Mouse (Mus musculus): ENCODE results near the gene 1700003H04Rik. TPM values are rescaled to one million over a fixed set of nuclear protein-coding genes. Genes with fewer than 3 reads are reported as not detected.

The 1700003H04Rik gene
- not detected in 2 replicates for polyA plus RNA-seq (2016; fragmentation: Nextera tagmentation; extraction: Ambion mirVana)

DNA sequence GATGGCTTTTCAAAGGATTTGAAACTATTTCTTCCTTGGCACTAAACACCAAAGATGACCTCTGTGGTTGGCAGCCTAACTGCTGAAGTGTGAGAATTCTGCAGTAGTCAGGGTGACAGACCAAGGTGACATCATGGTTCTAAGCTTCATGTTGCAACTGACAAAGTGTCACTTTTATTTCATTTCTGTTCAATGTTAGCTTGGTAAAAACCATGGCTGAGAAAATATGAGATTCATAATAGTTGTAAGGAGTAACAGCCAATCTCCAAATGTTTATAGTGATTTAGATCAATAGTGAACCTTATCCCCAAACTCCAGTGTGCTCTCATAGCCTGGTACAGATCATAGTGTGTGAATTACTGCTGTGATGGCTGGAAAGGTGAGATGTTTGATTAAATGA is at the start of gene 1700003H04Rik:
1700003H04Rik (minus strand) TSS at position 101 of the 400 bp plus-strand sequence.
- H3K9ac ChIP-seq = no peak within 1 kb of the TSS
- H3K36me3 ChIP-seq (replicated peaks) = no peaks in the 10 kb centered on the region
- no peak within 1 kb of the TSS for H3K4me3 ChIP-seq (replicated peaks)
- ATAC-seq (ENCODE audit: low FRiP score) = no peak
- no peak within 1 kb of the TSS for H3K4me2 ChIP-seq
- no peaks in the 10 kb centered on the region for H3K4me1 ChIP-seq
- H3K9me3 ChIP-seq = no peaks in the 10 kb centered on the region
- H3K27ac ChIP-seq = no peak within 1 kb of the TSS
- H3K27me3 ChIP-seq = no peaks in the 10 kb centered on the region

DNA sequence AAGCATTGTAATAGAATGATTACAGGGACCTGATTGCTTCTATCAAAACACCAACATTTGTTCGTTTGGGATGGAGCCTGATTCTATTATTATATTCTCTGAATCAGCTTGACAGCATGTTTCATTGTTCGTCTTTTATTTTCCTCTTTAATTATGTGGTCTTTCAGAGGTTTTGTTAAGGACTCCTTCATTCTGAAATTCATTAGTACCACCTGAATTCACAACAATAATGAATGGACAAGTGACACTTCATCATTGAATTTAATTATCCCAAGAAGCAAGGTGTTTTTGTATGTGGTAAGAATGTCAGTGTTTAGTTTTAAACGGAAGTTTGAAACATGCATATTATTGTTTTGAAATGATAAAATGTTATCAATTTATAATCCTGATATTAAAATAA is 42.1 kb upstream of the 1700003H04Rik start:
- Histone ChIP-seq H3K27me3 (no peaks in the 10 kb centered on the region), H3K27ac (no peak overlapping the region), H3K9ac (no peak overlapping the region), H3K4me1 (no peaks in the 10 kb centered on the region), H3K36me3 (replicated peaks) (no peaks in the 10 kb centered on the region), H3K4me3 (replicated peaks) (no peak overlapping the region), H3K4me2 (no peak overlapping the region), H3K9me3 (no peaks in the 10 kb centered on the region)
- no peak for ATAC-seq (ENCODE audit: low FRiP score)
- 9% methylated on average over 3 of the region's 3 CpGs for WGBS

DNA sequence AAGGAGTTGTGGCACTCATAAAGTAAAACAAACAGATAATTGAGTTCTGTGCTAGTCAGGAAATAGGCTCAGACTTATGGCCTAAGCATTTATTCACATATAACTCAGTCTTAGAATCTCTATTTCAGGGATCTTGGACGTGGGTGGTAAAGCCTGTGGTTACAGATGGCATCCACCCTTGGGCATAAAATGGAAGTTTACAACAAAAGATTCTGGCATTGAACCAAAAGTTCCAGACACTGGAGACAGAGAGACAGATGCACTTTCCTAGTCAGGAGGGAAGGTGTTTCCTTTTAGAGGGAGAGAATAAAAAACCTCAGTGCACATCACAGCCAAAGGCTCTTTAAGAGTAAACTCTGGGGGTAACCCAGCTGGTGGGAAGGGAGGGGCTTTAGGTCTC is 32.4 kb upstream of the 1700003H04Rik start:
- no peaks in the 10 kb centered on the region for H3K36me3 ChIP-seq (replicated peaks)
- no peak; the same call in 1 of the 2 replicates for ATAC-seq (ENCODE audit: low FRiP score)
- H3K4me1 ChIP-seq = no peaks in the 10 kb centered on the region
- no peak overlapping the region for H3K4me2 ChIP-seq
- no peak overlapping the region for H3K27ac ChIP-seq
- H3K9me3 ChIP-seq = no peaks in the 10 kb centered on the region
- no peak overlapping the region for H3K4me3 ChIP-seq (replicated peaks)
- H3K9ac ChIP-seq = no peak overlapping the region
- H3K27me3 ChIP-seq = no peaks in the 10 kb centered on the region
- whole genome bisulfite sequencing = 67% methylated on average over 1 of the region's 1 CpGs

DNA sequence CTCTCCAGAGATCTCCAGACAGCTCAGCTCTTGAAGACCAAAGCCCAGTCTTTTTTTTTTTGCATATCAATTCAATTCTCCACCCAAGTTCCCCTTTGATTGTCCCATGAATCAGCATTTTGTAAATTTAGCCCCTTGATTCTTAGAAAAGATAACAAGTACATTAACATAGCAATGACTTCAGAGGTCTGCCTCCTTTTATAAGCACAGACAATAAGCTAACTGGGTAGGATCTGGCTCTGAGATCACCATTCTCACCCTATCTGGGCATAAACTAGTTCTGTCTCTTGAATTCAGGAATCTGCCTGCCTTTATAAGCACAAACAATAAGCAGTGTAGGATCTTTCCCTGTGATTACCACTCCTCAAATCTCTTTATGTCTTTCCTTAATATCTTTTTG is 29.1 kb upstream of the 1700003H04Rik start:
- no peak overlapping the region for H3K9ac ChIP-seq
- H3K9me3 ChIP-seq = no peaks in the 10 kb centered on the region
- no peaks in the 10 kb centered on the region for H3K4me1 ChIP-seq
- no peaks in the 10 kb centered on the region for H3K36me3 ChIP-seq (replicated peaks)
- no peak overlapping the region for H3K27ac ChIP-seq
- no peak overlapping the region for H3K4me3 ChIP-seq (replicated peaks)
- ATAC-seq (ENCODE audit: low FRiP score) = no peak
- H3K27me3 ChIP-seq = no peaks in the 10 kb centered on the region
- no peak overlapping the region for H3K4me2 ChIP-seq

DNA sequence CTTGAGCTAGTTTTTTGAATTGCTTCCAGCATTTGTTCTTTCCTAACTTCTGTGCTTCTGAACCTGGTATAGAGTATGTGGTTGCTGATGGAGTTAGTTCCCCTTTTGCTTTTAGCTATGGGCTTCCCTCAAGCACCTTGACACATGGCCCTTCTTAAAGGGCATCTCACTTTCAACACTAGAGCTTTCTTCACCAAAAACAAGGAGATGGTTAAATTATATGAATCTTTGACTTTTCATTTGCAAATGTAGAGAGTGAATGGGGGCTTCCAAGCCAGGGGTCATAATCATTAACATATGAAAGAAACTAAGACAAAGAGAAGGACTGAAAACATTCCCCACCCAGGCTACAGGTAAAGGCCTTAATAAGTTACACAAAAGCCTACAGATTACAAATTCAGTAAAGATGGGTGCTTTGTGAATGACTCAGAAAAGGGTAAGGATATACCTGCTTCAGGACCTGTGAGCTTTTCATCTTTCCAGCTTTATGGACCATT is 25.2 kb upstream of the 1700003H04Rik start:
- Histone ChIP-seq H3K4me2 (no peak overlapping the region), H3K4me3 (replicated peaks) (no peak overlapping the region), H3K9ac (no peak overlapping the region), H3K27ac (no peak overlapping the region), H3K9me3 (no peaks in the 10 kb centered on the region), H3K27me3 (no peaks in the 10 kb centered on the region), H3K4me1 (no peaks in the 10 kb centered on the region), H3K36me3 (replicated peaks) (no peaks in the 10 kb centered on the region)
- ATAC-seq (ENCODE audit: low FRiP score) = no peak

DNA sequence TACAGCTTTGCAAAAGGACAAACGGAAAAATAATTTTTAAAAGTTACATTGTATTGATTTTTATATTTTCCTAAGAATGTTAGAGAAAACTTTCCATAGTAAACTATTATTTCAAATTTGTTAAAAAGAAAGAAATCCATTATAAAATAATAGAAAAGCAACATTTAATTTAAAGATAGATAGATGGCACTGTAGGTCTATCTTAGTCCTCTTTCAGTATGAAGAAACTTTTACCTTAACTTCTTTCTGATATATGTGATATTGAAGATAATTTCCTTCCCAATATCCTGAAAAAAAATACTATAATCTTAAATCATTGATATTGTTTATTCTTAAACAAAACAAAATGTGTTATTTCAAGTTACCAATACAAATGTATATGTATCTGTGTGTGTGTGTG is 24.6 kb upstream of the 1700003H04Rik start:
- Histone ChIP-seq H3K9ac (no peak overlapping the region), H3K4me2 (no peak overlapping the region), H3K4me1 (no peaks in the 10 kb centered on the region), H3K27me3 (no peaks in the 10 kb centered on the region), H3K36me3 (replicated peaks) (no peaks in the 10 kb centered on the region), H3K27ac (no peak overlapping the region), H3K9me3 (no peaks in the 10 kb centered on the region), H3K4me3 (replicated peaks) (no peak overlapping the region)
- ATAC-seq (ENCODE audit: low FRiP score) = no peak
- 79% methylated on average over 1 of the region's 1 CpGs for WGBS

DNA sequence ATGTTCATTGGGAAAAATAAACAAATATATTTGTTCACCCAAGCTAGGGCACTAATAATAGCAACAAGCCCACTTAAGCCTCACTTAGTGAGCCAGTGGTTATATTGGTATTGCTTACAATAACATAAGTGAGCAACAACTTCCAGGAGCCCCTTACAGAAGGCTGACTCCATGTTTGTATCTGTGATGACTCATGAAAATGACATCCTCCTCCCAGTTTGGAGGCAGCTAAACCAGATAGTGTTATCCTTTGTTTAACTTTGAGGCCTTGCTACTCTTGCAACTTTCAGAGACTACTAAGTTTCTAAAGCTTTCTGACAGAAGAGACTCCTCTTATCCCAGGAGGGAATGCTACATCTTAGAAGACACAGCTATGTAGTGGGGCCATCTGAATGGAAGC is 16.9 kb upstream of the 1700003H04Rik start:
- ATAC-seq (ENCODE audit: low FRiP score) = no peak
- Histone ChIP-seq H3K9me3 (no peaks in the 10 kb centered on the region), H3K9ac (no peak overlapping the region), H3K36me3 (replicated peaks) (no peaks in the 10 kb centered on the region), H3K27ac (no peak overlapping the region), H3K4me2 (no peak overlapping the region), H3K27me3 (no peaks in the 10 kb centered on the region), H3K4me1 (no peaks in the 10 kb centered on the region), H3K4me3 (replicated peaks) (no peak overlapping the region)

DNA sequence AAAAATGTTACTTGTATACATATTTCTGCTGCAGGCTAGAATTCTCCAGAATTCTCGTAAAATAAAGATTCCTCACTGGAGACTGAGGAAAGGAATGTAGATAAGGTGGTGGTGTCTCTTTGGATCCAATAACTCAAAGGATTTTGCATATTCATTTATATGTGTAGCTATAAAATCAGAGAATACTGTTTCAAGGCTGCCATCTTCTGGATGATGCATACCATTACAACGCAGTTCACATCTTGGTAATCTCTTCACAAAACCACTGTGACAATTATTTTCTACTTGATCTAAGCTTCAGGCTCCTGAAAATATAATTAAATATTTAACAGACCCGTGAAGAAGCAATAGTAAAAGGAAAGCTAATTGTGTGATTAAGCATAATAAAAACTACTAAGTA is 6.6 kb upstream of the 1700003H04Rik start:
- H3K27ac ChIP-seq = no peak overlapping the region
- no peak overlapping the region for H3K4me3 ChIP-seq (replicated peaks)
- H3K36me3 ChIP-seq (replicated peaks) = no peaks in the 10 kb centered on the region
- H3K9me3 ChIP-seq = no peaks in the 10 kb centered on the region
- H3K9ac ChIP-seq = no peak overlapping the region
- no peak overlapping the region for H3K4me2 ChIP-seq
- WGBS = 14% methylated on average over 3 of the region's 3 CpGs
- H3K4me1 ChIP-seq = no peaks in the 10 kb centered on the region
- no peaks in the 10 kb centered on the region for H3K27me3 ChIP-seq
- peak; percentile 60 for ATAC-seq (ENCODE audit: low FRiP score)

DNA sequence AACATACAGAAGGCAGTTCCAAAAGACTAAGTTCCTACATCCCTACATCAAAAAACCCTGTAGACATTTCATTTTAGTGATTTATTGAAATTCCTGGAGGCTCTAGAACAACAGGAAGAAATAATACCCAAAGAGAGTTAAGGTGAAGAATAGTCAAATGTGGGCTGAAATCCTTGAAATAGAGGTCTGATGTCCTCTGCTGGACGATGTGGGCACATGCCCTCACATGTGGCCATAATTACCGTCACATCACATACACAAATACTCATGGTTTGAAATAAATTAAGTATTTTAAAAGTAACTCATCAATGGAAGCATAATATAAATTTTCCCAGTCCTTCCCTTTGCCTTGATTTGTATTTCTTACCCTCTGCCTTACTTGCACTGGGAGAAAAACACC is 4.9 kb upstream of the 1700003H04Rik start:
- no peak overlapping the region for H3K27ac ChIP-seq
- no peaks in the 10 kb centered on the region for H3K9me3 ChIP-seq
- H3K27me3 ChIP-seq = no peaks in the 10 kb centered on the region
- WGBS = 88% methylated on average over 2 of the region's 2 CpGs
- H3K36me3 ChIP-seq (replicated peaks) = no peaks in the 10 kb centered on the region
- ATAC-seq (ENCODE audit: low FRiP score) = no peak
- H3K4me3 ChIP-seq (replicated peaks) = no peak overlapping the region
- no peak overlapping the region for H3K4me2 ChIP-seq
- H3K4me1 ChIP-seq = no peaks in the 10 kb centered on the region
- no peak overlapping the region for H3K9ac ChIP-seq

DNA sequence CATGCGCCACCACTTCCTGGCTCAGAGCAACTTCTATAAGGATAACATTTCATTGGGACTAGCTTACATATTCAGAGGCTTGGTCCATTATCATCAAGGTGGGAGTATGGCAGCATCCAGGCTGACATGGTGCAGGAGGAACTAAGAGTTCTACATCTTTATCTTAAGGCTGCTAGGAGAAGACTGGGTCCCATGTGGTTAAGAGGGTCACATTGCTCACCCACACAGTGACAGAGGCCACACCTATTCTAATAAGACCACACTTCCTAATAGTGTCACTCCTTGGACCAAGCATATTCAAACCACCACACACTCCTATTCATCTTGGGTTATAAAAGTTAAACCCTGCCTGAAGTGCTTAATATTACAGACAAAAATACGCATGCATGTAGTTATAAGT is 23.6 kb downstream of the 1700003H04Rik start:
- H3K9ac ChIP-seq = no peak overlapping the region
- H3K27me3 ChIP-seq = no peaks in the 10 kb centered on the region
- H3K36me3 ChIP-seq (replicated peaks) = no peaks in the 10 kb centered on the region
- H3K4me2 ChIP-seq = no peak overlapping the region
- no peak overlapping the region for H3K4me3 ChIP-seq (replicated peaks)
- no peaks in the 10 kb centered on the region for H3K9me3 ChIP-seq
- H3K27ac ChIP-seq = no peak overlapping the region
- no peaks in the 10 kb centered on the region for H3K4me1 ChIP-seq
- ATAC-seq (ENCODE audit: low FRiP score) = no peak
- WGBS = 91% methylated on average over 2 of the region's 2 CpGs

DNA sequence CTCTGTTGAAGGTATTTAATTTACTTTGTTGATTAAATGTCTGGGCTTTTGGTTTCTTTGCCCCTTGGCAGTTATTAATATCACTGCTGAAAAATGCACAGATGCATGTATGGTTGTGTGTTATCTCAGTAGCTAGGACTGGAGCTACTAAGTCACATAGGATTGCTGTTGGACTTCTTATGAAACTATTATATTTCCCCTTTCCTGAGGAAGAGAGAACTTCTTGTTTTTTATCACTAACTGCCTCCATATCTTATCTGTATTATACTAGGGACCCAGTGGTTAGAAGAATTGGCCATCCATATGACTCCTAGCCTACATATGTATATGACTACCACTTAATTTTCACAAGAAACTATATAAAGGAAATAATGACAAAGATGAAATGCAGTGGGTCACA is 24.9 kb downstream of the 1700003H04Rik start:
- H3K9ac ChIP-seq = no peak overlapping the region
- H3K4me3 ChIP-seq (replicated peaks) = no peak overlapping the region
- no peaks in the 10 kb centered on the region for H3K9me3 ChIP-seq
- H3K4me1 ChIP-seq = no peaks in the 10 kb centered on the region
- no peak for ATAC-seq (ENCODE audit: low FRiP score)
- H3K4me2 ChIP-seq = no peak overlapping the region
- no peak overlapping the region for H3K27ac ChIP-seq
- H3K36me3 ChIP-seq (replicated peaks) = no peaks in the 10 kb centered on the region
- no peaks in the 10 kb centered on the region for H3K27me3 ChIP-seq

DNA sequence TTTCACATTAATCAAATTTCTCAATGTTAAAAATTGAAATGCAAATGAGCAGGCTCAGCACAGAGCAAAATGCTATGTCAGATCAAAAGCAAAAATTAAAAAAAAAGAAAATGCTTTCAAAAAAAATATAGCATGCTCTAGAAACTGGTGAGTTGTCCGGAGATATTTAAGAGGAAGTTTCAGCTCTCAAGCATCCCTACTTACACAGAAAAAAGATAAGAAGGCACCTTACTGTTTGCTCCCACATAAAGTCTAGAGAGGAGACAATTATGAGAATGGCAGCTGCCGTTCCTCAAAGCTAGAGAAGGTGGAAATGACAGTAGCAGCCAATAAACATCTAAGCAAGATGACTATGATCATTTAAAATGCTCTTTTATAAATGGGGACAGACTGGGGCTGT is 25.8 kb downstream of the 1700003H04Rik start:
- Histone ChIP-seq H3K4me1 (no peaks in the 10 kb centered on the region), H3K9me3 (no peaks in the 10 kb centered on the region), H3K27ac (no peak overlapping the region), H3K4me2 (no peak overlapping the region), H3K4me3 (replicated peaks) (no peak overlapping the region), H3K27me3 (no peaks in the 10 kb centered on the region), H3K36me3 (replicated peaks) (no peaks in the 10 kb centered on the region), H3K9ac (no peak overlapping the region)
- ATAC-seq (ENCODE audit: low FRiP score) = no peak
- WGBS = 83% methylated on average over 2 of the region's 2 CpGs

DNA sequence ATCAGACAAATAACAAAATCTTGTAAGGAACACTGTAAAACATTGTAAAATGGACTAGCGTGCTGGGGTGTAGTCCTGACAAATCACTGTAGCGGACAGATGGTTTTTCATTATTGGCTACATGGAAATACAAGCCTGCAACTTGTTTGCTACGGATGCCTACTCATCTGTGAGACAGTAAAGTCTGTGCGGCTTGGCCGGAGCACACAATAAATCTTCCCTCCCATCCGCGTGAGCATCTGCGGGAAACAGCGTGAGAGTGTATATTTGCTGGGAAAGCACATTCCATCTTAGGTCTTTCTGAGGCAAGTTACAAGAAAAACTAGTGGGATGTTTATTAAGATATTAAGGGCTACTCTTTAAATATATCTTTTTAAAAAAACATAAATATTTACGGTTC is 32.0 kb downstream of the 1700003H04Rik start:
- no peak overlapping the region for H3K4me3 ChIP-seq (replicated peaks)
- ATAC-seq (ENCODE audit: low FRiP score) = no peak
- no peak overlapping the region for H3K9ac ChIP-seq
- no peaks in the 10 kb centered on the region for H3K36me3 ChIP-seq (replicated peaks)
- H3K9me3 ChIP-seq = no peaks in the 10 kb centered on the region
- H3K27ac ChIP-seq = no peak overlapping the region
- H3K27me3 ChIP-seq = no peaks in the 10 kb centered on the region
- 93% methylated on average over 10 of the region's 10 CpGs for WGBS
- no peak overlapping the region for H3K4me2 ChIP-seq
- H3K4me1 ChIP-seq = no peaks in the 10 kb centered on the region

DNA sequence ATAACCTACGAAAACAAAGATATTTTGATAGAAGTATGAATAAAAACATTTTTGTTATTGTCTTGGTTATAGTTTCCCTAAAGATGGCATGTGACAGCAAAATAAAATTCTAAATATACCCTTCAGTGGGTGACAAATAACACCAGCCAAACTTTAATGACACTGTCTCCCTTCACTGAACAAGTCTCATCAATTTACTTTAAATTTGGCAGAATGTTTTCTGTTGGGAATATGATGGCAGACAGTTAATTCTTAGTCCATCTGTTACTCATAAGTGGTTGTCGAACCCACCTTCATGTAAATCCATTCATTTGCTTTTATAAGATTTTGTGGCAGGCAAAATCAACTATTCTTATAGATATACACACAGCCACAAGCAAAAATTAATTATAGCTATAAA is 42.6 kb downstream of the 1700003H04Rik start:
- no peak overlapping the region for H3K4me2 ChIP-seq
- no peak for ATAC-seq (ENCODE audit: low FRiP score)

More for the DNA sequence above, 42.6 kb downstream of the 1700003H04Rik start:
- no peak overlapping the region for H3K9ac ChIP-seq
- H3K4me1 ChIP-seq = no peaks in the 10 kb centered on the region
- H3K27ac ChIP-seq = no peak overlapping the region
- H3K4me3 ChIP-seq (replicated peaks) = no peak overlapping the region
- H3K36me3 ChIP-seq (replicated peaks) = no peaks in the 10 kb centered on the region
- no peaks in the 10 kb centered on the region for H3K27me3 ChIP-seq
- WGBS = 84% methylated on average over 2 of the region's 2 CpGs
- H3K9me3 ChIP-seq = no peaks in the 10 kb centered on the region

Measured in forebrain, embryonic 12.5 days (tissue).